Mouse (Mus musculus) mouse embryonic stem cell (cell line): ENCODE results near the gene Scnn1a.
"Not testable (repeated sequence)": the region's sequence is repeated elsewhere in the genome, so short reads cannot be mapped to it uniquely, and the experiment has no call there.

Source experiments
- in situ Hi-C, 2 experiments: fragments of 300-500 bp; cut with MboI; formaldehyde crosslinking; loops; 1 replicate in 1 of 2; 3 replicates in 1 of 2; pipeline ENCODE4 v1.14.3; 2019 to 2020; ENCODE audit warnings: low sequenced_read_pairs in 2 of 2, low pct_unique_long_range_greater_than_20kb in 1 of 2, mixed read lengths in 1 of 2; ENCODE audit not compliant: unreplicated experiment in 1 of 2

The Scnn1a gene

GRCm38 (mm10) chr6:125303242-125303641 is 17.2 kb upstream of the Scnn1a start:
- in situ Hi-C loops, result no loop called here

GRCm38 (mm10) chr6:125304408-125304807 is 16.1 kb upstream of the Scnn1a start:
- in situ Hi-C loops, result not testable (repeated sequence)

- in situ Hi-C loops, result no loop called here
Observed at GRCm38 (mm10) chr6:125305465-125305864, 15.0 kb upstream of the Scnn1a start.

- in situ Hi-C loops, result no loop called here
Observed at GRCm38 (mm10) chr6:125307091-125307490, 13.4 kb upstream of the Scnn1a start.

- in situ Hi-C loops, result no loop called here
Observed at GRCm38 (mm10) chr6:125308921-125309320, 11.5 kb upstream of the Scnn1a start.

- in situ Hi-C loops, result no loop called here
Observed at GRCm38 (mm10) chr6:125309406-125309805, 11.1 kb upstream of the Scnn1a start.

GRCm38 (mm10) chr6:125312171-125312570 is 8.3 kb upstream of the Scnn1a start:
- in situ Hi-C loops, result no loop called here

GRCm38 (mm10) chr6:125312581-125313355 is 7.7 kb upstream of the Scnn1a start:
- in situ Hi-C loops, result no loop called here

GRCm38 (mm10) chr6:125313546-125314230 is 6.8 kb upstream of the Scnn1a start, which contains the start of gene Ltbr:
TSS of gene Ltbr (minus strand) at chr6:125313885.
- in situ Hi-C loops, result no loop called here

- in situ Hi-C loops, result no loop called here
Observed at GRCm38 (mm10) chr6:125314231-125314563, 6.3 kb upstream of the Scnn1a start.

- in situ Hi-C loops, result no loop called here
Observed at GRCm38 (mm10) chr6:125314746-125315145, 5.7 kb upstream of the Scnn1a start.

GRCm38 (mm10) chr6:125317077-125317476 is 3.4 kb upstream of the Scnn1a start:
- in situ Hi-C loops, result no loop called here

- in situ Hi-C loops, result no loop called here
Observed at GRCm38 (mm10) chr6:125318981-125319918, 1.2 kb upstream of the Scnn1a start.

GRCm38 (mm10) chr6:125319919-125320296 is 551 bp upstream of the Scnn1a start:
- in situ Hi-C loops, result no loop called here

- in situ Hi-C loops, result no loop called here
Observed at GRCm38 (mm10) chr6:125321114-125321855, 826 bp downstream of the Scnn1a start.

GRCm38 (mm10) chr6:125322794-125323193 is 2.3 kb downstream of the Scnn1a start:
- in situ Hi-C loops, result no loop called here

GRCm38 (mm10) chr6:125323547-125323946 is 3.1 kb downstream of the Scnn1a start:
- in situ Hi-C loops, result no loop called here

GRCm38 (mm10) chr6:125325337-125325736 is 4.9 kb downstream of the Scnn1a start:
- in situ Hi-C loops, result no loop called here
